Mouse (Mus musculus) C2C12 (cell line): Measurements from ENCODE around the gene Unc13c. TPM values are rescaled to one million over a fixed set of nuclear protein-coding genes. Genes with fewer than 3 reads are reported as not detected.

Experiments
- H3K27me3 ChIP-seq: one replicate; pipeline ENCODE4 v1.6.1; 2011; ENCODE audit not compliant: control insufficient read depth, insufficient read depth, insufficient read length
- H3K36me3 ChIP-seq: one replicate; pipeline ENCODE4 v1.6.1; 2011; ENCODE audit not compliant: control insufficient read depth, insufficient read depth
- H3K4me3 ChIP-seq: one replicate; pipeline ENCODE4 v1.5.1; 2011; ENCODE audit warnings: mild to moderate bottlenecking, control low read depth; ENCODE audit not compliant: poor library complexity, insufficient read depth, severe bottlenecking
- H3K79me2 ChIP-seq: one replicate; pipeline ENCODE4 v1.6.1; 2011; ENCODE audit not compliant: control insufficient read depth, insufficient read depth
- H3K79me3 ChIP-seq: one replicate; pipeline ENCODE4 v1.6.1; 2011; ENCODE audit warnings: low read depth, control low read depth
- H3ac ChIP-seq: one replicate; pipeline ENCODE3; 2011; ENCODE audit warnings: low read depth; ENCODE audit not compliant: control insufficient read depth, insufficient read length
- CEBPB ChIP-seq: IDR thresholded peaks from one replicate; pipeline ENCODE4 v1.6.1; 2011; ENCODE audit warnings: low read depth, mild to moderate bottlenecking, control low read depth, moderate library complexity
- CTCF ChIP-seq: IDR thresholded peaks from one replicate; pipeline ENCODE4 v1.5.1; 2011; ENCODE audit not compliant: control insufficient read depth, insufficient read depth, insufficient read length
- FOSL1 ChIP-seq: IDR thresholded peaks from one replicate; pipeline ENCODE4 v1.8.0; 2011; ENCODE audit warnings: mild to moderate bottlenecking, low read length; ENCODE audit not compliant: poor library complexity, insufficient read depth, severe bottlenecking
- MAX ChIP-seq: IDR thresholded peaks from one replicate; pipeline ENCODE4 v1.6.1; 2011; ENCODE audit warnings: mild to moderate bottlenecking, control low read depth
- MYOD1 ChIP-seq: IDR thresholded peaks from one replicate; pipeline ENCODE4 v1.6.1; 2011; ENCODE audit warnings: low read depth; ENCODE audit not compliant: control insufficient read depth, insufficient read length
- MYOG ChIP-seq: IDR thresholded peaks from one replicate; pipeline ENCODE4 v1.6.1; 2011; ENCODE audit not compliant: control insufficient read depth, insufficient read length; ENCODE audit errors: extremely low read depth
- USF1 ChIP-seq: IDR thresholded peaks from one replicate; pipeline ENCODE4 v1.6.1; 2011; ENCODE audit warnings: low read depth, mild to moderate bottlenecking, control low read depth, moderate library complexity
- polyA plus RNA-seq: library from polyadenylated mRNA; unstranded; fragments of >200 nt; fragmentation: generic; extraction: Trizol; gene quantifications from one replicate; pipeline ENCODE4 v1.2.1, GENCODE M21; 2012; ENCODE audit warnings: missing spikeins

Unc13c gene
- polyA plus RNA-seq, 1 experiment = under 0.01 TPM

GRCm38 (mm10) chr9:73560037-73560436, 408.7 kb downstream of the Unc13c start:
- Histone ChIP-seq H3K79me3 (no peaks in the 10 kb centered on the region), H3K36me3 (no peaks in the 10 kb centered on the region), H3K4me3 (no peak overlapping the region), H3K79me2 (no peaks in the 10 kb centered on the region), H3K27me3 (no peaks in the 10 kb centered on the region), H3ac (no peak overlapping the region)
- TF ChIP-seq CEBPB (no peak), MYOG (no peak), CTCF (no peak), USF1 (no peak), FOSL1 (no peak), MAX (no peak), MYOD1 (no peak)

- TF ChIP-seq CEBPB (no peak), MAX (no peak), MYOD1 (no peak), CTCF (no peak)
- Histone ChIP-seq H3ac (no peak overlapping the region), H3K27me3 (no peaks in the 10 kb centered on the region), H3K79me2 (no peaks in the 10 kb centered on the region), H3K4me3 (no peak overlapping the region), H3K79me3 (no peaks in the 10 kb centered on the region), H3K36me3 (no peaks in the 10 kb centered on the region)
These were observed 411.0 kb downstream of the Unc13c start for GRCm38 (mm10) chr9:73557805-73558204.

DNA sequence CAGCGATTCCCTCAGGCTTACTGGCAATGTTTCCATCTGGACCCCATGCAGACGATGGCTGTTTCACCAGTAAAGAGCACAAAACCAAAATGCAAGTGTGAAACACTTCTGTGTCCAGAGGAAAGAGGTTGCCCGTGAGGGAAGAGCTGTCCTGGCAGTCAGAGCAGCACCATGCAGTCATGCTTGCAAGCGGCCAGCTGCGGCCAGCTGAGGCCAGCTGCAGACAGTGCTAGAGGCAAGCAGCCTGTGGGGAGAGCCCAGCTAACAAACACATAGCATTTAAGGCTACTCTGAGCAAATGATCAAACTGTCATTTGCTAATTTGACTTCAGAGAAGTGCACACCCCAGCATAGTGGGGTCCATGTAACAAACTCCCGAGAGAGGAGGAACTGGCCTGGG, 413.4 kb downstream of the Unc13c start:
- TF ChIP-seq CEBPB (no peak), USF1 (no peak), MYOG (no peak), CTCF (no peak), MAX (no peak), FOSL1 (no peak), MYOD1 (no peak)
- H3K36me3 ChIP-seq = no peaks in the 10 kb centered on the region
- H3K27me3 ChIP-seq = no peaks in the 10 kb centered on the region
- no peak overlapping the region for H3ac ChIP-seq
- H3K79me3 ChIP-seq = no peaks in the 10 kb centered on the region
- no peak overlapping the region for H3K4me3 ChIP-seq
- H3K79me2 ChIP-seq = no peaks in the 10 kb centered on the region

DNA sequence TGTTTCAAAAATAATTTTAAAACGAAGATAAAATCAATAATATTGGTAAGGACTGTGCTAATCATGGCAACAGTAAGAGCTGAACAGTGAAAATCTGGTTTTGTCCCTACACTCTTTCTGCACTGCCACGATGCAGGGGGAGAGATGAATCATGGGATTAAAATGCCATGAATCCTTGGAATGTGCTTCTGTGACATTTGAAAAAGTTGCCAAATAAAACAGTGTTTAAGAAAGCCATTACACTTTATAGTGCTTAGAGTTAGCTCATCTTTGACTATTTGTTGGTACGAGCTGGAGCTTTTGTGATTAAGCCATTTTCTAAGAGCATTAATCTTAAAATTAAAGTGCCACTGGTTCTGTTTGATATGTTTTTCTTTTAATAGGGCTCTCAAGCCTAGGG, 496.2 kb downstream of the Unc13c start:
- TF ChIP-seq CTCF (no peak), MAX (no peak), FOSL1 (no peak), USF1 (no peak), MYOD1 (no peak)
- H3K4me3 ChIP-seq = no peak overlapping the region

DNA sequence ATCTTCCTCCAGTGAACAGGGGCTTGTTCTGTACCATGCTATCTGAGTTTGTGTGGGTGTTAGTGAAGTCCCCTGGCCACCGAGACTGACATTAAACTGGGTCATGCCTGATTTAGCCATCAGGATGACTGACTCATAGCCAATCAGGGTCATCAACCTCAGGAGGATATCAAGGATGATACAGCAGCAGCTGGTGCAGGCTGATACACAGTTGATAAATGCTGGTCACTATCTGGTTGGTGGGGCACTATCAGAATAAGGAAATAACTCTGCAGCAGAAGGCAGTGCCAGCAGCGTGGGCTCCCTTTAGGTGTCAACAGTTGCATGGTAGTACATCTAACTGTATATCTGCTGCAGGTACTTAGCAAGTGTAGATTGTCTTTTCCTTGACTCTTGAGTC, 506.7 kb downstream of the Unc13c start:
- Histone ChIP-seq H3ac (no peak overlapping the region), H3K79me2 (no peaks in the 10 kb centered on the region), H3K36me3 (no peaks in the 10 kb centered on the region), H3K4me3 (no peak overlapping the region), H3K27me3 (no peaks in the 10 kb centered on the region), H3K79me3 (no peaks in the 10 kb centered on the region)
- TF ChIP-seq MYOD1 (no peak), MYOG (no peak), FOSL1 (no peak), CTCF (no peak), CEBPB (no peak), USF1 (no peak), MAX (no peak)

More for the DNA sequence above, 496.2 kb downstream of the Unc13c start:
- Histone ChIP-seq H3K27me3 (no peaks in the 10 kb centered on the region), H3K79me2 (no peaks in the 10 kb centered on the region), H3ac (no peak overlapping the region), H3K79me3 (no peaks in the 10 kb centered on the region), H3K36me3 (no peaks in the 10 kb centered on the region)

DNA sequence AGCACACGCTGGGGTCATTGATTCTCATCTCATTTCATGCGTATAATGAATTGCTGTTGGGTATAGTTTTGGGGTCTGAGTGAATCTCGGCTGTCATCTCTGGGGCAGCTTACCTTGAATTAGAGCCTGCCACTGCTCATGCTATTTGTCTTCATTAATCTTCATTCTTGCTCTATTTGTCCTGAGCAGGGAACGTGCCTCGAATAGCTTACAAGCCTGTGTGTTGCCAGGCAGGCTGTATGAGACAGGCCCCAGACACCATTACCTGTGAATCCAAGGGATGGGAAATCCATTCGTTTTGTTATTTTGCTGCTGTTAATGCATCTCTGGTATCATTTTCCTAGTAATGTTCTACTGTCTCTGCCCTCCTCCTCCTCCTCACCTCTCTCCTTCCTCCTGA, 518.8 kb downstream of the Unc13c start:
- no peak overlapping the region for H3K4me3 ChIP-seq
- TF ChIP-seq USF1 (no peak), MAX (no peak), MYOG (no peak), FOSL1 (no peak), CEBPB (no peak), MYOD1 (no peak), CTCF (no peak)
- no peaks in the 10 kb centered on the region for H3K36me3 ChIP-seq

More for the DNA sequence above, 518.8 kb downstream of the Unc13c start:
- Histone ChIP-seq H3K79me2 (no peaks in the 10 kb centered on the region), H3K27me3 (no peaks in the 10 kb centered on the region), H3ac (no peak overlapping the region), H3K79me3 (no peaks in the 10 kb centered on the region)
